Mouse (Mus musculus) layer of hippocampus, adult 2 months (tissue): ENCODE measurements at regions not wholly inside any gene's neighbourhood (a gene's known extent, or its start where the extent isn't known, plus 50 kb on each side); places are given as distances from the start of the nearest gene placed in this dataset.
A peak's percentile ranks its signal among the peaks of the same experiment; 100 is the strongest.

Source experiments
- DNase-seq, 2 experiments: peaks; one replicate each; pipeline ENCODE4 v3.0.0; 2022; ENCODE audit warnings: low spot score in 2 of 2
- H3K27ac ChIP-seq: fragments of 200-600 bp; 2 replicates; pipeline ENCODE4 v1.8.1; 2022
- H3K4me3 ChIP-seq: fragments of 200-600 bp; 2 replicates; pipeline ENCODE4 v1.8.1; 2022; ENCODE audit warnings: mild to moderate bottlenecking
- CTCF ChIP-seq: fragments of 200-600 bp; conservative IDR thresholded peaks from 2 replicates; pipeline ENCODE4 v1.8.1; 2022; ENCODE audit warnings: antibody characterized with exemption, mild to moderate bottlenecking, moderate library complexity

GRCm38 (mm10) chr6:139391307-139391706 lies 110.5 kb downstream of the Rergl start:
- no peak overlapping the region for H3K4me3 ChIP-seq
- TF ChIP-seq CTCF = peak; percentile 93
- DNase-seq = peak; percentile 51 to 64
- no peak overlapping the region for H3K27ac ChIP-seq

DNA sequence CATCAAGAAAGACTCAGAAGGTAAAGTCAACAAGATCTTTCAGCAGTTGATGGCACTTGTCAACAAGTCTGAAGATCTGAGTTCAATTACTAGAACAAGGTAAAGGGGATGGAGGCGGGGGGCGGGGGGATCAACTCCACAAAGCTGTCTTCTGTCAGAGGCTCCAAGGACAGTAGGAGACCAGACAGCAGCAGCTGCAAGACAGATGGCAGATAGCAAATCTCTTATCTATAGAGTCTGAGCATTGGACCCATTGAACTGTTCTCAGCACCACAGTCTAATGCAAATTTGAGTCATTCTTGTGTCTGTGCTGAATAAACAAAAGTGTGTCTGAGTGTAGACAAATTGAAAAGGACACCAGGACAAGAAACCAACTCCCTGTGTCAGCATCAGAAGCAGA lies 150.8 kb downstream of the Rergl start:
- DNase-seq = no peak
- TF ChIP-seq CTCF = no peak
- Histone ChIP-seq H3K4me3 (no peak overlapping the region), H3K27ac (no peak overlapping the region)

DNA sequence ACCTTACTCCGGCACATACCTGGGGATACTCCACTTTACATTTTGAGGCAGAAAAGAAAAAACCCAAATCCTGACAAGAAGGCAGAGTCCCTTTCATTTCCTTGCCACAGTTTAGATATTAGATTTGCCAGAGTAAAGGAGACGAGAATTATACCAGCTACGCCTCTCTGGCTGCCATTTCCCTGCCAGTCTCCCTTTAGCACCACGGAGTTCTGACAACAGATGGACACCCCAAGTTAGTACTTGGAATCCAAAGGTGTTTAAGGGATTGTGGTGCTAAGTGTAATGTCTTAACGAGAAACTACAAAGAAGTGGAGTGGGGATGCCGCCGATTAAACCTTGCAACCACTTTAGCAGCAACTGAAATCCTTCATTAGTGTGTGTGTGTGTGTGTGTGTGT lies 176.6 kb downstream of the Rergl start:
- Histone ChIP-seq H3K4me3 (no peak overlapping the region), H3K27ac (no peak overlapping the region)
- no peak for TF ChIP-seq CTCF
- DNase-seq = no peak

GRCm38 (mm10) chr6:139307651-139308050 lies 194.1 kb downstream of the Rergl start:
- no peak for TF ChIP-seq CTCF
- DNase-seq = peak in 1 of 2 experiments; percentile 23
- Histone ChIP-seq H3K27ac (peak overlapping the region; percentile 5; the same call in 1 of the 2 replicates), H3K4me3 (no peak overlapping the region)

GRCm38 (mm10) chr6:139304306-139304705 lies 197.5 kb downstream of the Rergl start:
- no peak overlapping the region for H3K4me3 ChIP-seq
- DNase-seq = no peak
- no peak for TF ChIP-seq CTCF
- H3K27ac ChIP-seq = no peak overlapping the region

- no peak for TF ChIP-seq CTCF
- H3K27ac ChIP-seq = no peak overlapping the region
- H3K4me3 ChIP-seq = no peak overlapping the region
- DNase-seq = peak in 1 of 2 experiments; percentile 3
Observed at GRCm38 (mm10) chr6:139295701-139296100, 206.1 kb downstream of the Rergl start.

DNA sequence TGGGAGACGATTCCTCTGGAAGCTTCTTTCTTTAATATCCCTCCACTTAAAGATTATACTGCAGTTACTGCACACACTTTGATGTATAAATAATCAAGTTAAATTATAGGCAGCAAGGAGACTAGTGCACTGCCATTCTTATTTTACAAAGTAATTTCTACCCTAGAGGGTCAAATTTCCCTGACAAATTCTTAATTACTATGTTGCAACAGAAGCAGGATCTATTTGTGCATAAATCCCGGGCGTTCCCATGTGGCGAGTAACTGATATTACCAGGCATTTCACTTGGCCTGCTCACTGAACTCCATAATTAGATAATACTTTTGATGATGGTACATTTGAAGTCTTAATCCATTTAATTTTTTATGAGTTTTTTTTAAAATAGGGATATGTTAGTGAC lies 222.7 kb downstream of the Rergl start:
- no peak overlapping the region for H3K4me3 ChIP-seq
- no peak for DNase-seq
- H3K27ac ChIP-seq = no peak overlapping the region
- peak; percentile 40 for TF ChIP-seq CTCF

- no peak for TF ChIP-seq CTCF
- Histone ChIP-seq H3K27ac (no peak overlapping the region), H3K4me3 (no peak overlapping the region)
- no peak for DNase-seq
Observed at GRCm38 (mm10) chr6:139275512-139275911, 226.3 kb downstream of the Rergl start.

DNA sequence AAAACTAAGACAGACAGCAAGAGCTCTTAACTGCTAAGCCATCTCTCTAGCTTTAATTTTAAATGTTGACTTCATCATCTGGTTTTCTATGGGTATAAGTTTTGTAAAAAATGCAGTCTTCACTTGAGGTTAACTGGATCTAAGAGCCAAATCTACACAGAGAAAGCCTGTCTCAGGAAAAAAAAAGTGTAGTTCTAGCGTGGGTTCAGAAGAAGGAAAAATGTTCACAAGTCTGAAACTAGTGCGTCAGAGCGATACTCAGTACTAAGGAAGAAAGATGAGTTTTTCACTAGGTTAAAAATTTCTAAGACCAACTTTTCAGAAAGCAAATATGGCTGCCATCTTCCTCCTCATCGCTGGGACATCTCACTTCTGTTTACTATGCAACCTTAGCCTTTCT lies 248.1 kb downstream of the Rergl start:
- Histone ChIP-seq H3K27ac (no peak overlapping the region), H3K4me3 (no peak overlapping the region)
- no peak for DNase-seq
- TF ChIP-seq CTCF = no peak

DNA sequence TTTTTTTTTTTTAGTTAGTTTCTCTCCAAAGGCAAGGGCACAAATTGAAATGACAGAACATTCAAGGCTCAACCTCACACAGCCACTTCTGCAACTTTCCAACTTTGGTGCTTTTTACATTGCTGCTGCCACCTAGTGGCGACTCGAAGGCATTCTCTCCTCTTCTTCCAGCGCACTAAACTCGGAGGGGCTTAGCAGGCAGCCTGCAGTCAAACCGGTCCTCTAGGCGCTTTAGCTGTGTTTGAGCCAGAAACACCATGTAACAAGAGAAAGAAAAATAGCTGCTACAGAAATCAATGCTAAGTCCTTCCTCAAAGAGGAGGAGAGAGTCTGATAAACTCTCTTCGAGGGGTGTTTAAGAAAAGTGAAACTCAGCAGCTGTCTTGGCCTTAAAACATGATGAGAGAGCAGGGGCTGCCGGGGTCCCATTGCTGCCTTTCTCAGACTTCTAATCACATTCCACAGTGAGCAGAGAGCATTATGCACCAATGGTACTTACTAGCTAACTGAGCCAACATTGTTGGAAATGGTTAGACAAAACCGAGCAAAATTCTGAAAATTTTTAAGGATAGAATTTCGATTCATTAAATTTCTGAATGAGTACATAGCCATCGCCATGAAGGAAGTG lies 252.7 kb downstream of the Rergl start:
- peak; percentile 88 for TF ChIP-seq CTCF
- H3K4me3 ChIP-seq = peak overlapping the region; percentile 40
- DNase-seq = peak; percentile 42 to 72
- H3K27ac ChIP-seq = no peak overlapping the region

DNA sequence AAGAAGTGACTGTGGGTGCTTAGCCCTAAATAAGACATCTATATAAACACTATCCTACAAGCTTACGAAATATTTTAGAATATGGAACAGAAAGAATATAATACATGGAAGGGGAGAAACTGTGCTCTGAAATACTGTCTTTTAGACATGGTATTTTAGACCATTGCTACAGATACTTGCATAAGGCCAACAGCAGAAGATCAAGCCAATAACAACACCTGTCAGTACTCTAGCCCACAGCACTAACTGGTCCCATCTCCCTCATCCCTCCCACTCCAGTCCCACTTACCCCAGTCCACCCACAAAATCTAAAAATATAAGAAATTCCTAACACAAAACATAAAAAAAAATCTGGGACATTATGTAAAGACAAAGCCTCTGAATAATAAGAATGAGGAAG lies 275.6 kb downstream of the Rergl start:
- Histone ChIP-seq H3K27ac (no peak overlapping the region), H3K4me3 (no peak overlapping the region)
- no peak for DNase-seq
- TF ChIP-seq CTCF = no peak

- Histone ChIP-seq H3K4me3 (no peak overlapping the region), H3K27ac (no peak overlapping the region)
- no peak for DNase-seq
- TF ChIP-seq CTCF = no peak
Observed at GRCm38 (mm10) chr6:139214488-139214887, 287.3 kb downstream of the Rergl start.

GRCm38 (mm10) chr6:139210256-139210655 lies 291.5 kb downstream of the Rergl start:
- TF ChIP-seq CTCF = no peak
- no peak for DNase-seq
- no peak overlapping the region for H3K27ac ChIP-seq
- H3K4me3 ChIP-seq = no peak overlapping the region

DNA sequence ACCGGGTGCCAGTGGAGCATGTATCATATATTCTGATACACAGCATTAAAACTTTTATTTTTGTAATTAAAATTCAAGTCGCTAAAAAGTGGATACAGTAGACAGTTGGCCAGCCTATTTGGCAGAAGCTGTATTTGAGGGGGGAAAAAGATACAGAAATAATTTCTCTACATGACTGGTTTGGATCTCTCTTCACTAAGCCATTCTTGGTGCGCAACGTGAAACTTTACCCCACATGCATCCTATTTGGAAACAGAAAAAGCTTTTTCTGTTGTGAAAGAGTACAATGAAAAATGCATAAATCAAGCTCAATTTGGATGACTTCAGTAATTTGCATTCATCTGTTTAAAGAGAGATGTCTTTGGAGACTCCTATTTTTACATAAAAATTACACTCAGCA lies 303.2 kb downstream of the Rergl start:
- TF ChIP-seq CTCF = no peak
- peak overlapping the region; percentile 36 for H3K27ac ChIP-seq
- no peak overlapping the region for H3K4me3 ChIP-seq
- peak; percentile 13 to 35 for DNase-seq
